Mouse (Mus musculus) layer of hippocampus, adult 2 months (tissue): Measurements from ENCODE around the gene Acbd4. TPM values are rescaled to one million over a fixed set of nuclear protein-coding genes. Genes with fewer than 3 reads are reported as not detected.
A peak's percentile ranks its signal among the peaks of the same experiment; 100 is the strongest.

Experiments used
- DNase-seq, 2 experiments: peaks; one replicate each; pipeline ENCODE4 v3.0.0; 2022; ENCODE audit warnings: low spot score in 2 of 2
- H3K27ac ChIP-seq: fragments of 200-600 bp; 2 replicates; pipeline ENCODE4 v1.8.1; 2022
- H3K4me3 ChIP-seq: fragments of 200-600 bp; 2 replicates; pipeline ENCODE4 v1.8.1; 2022; ENCODE audit warnings: mild to moderate bottlenecking
- CTCF ChIP-seq: fragments of 200-600 bp; conservative IDR thresholded peaks from 2 replicates; pipeline ENCODE4 v1.8.1; 2022; ENCODE audit warnings: antibody characterized with exemption, mild to moderate bottlenecking, moderate library complexity
- long read RNA-seq, 2 experiments: library from polyadenylated mRNA; stranded (forward); transcript quantifications; one replicate each; pipeline ENCODE4 v2.0.0; 2021; ENCODE audit warnings: borderline mapping rate in 2 of 2
- total RNA-seq, 2 experiments: library from RNA; stranded (reverse); gene quantifications; 2 replicates each; pipeline ENCODE4 v1.2.3; 2021

Acbd4 gene
- total RNA-seq: 10 to 100 TPM; 87.1 to 91.0 TPM
- long read RNA-seq, experiment 1, partial matches to known transcripts: 10 of 35 reads
- long read RNA-seq, experiment 1, other reads (novel, unspliced or antisense): 20 of 35 reads
- long read RNA-seq, experiment 2, partial matches to known transcripts: 9 of 42 reads
- long read RNA-seq, experiment 2, other reads (novel, unspliced or antisense): 28 of 42 reads

DNA sequence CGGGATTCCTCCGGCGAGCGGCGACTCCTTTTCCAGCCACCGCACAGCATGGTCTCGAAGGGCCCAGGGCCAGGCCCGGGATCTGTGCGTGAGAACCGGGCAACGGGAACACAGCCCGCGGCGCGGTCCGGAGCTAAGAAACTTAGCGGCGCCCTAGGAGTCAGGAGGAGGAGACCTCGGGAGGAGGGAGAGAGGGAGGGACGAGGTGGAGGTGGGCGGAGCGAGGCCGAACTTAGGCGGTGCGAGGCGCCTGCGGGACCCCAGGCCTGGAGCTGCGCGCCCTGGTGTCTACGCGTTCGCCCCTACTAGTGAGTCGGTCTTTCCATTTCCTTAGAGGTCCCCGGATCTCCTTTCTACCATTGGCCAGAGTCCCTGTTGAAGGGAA is at the start of gene Acbd4, which contains the start of gene Plcd3:
TSS of gene Acbd4 (plus strand) at position 202 of the 385 bp plus-strand sequence.
TSS of gene Plcd3 (minus strand) at position 178 of the 385 bp plus-strand sequence.
- DNase-seq: peak; percentile 59 to 67
- Histone ChIP-seq H3K27ac (peak within 1 kb of the TSS; percentile 91), H3K4me3 (peak within 1 kb of the TSS; percentile 85)
- no peak for TF ChIP-seq CTCF

DNA sequence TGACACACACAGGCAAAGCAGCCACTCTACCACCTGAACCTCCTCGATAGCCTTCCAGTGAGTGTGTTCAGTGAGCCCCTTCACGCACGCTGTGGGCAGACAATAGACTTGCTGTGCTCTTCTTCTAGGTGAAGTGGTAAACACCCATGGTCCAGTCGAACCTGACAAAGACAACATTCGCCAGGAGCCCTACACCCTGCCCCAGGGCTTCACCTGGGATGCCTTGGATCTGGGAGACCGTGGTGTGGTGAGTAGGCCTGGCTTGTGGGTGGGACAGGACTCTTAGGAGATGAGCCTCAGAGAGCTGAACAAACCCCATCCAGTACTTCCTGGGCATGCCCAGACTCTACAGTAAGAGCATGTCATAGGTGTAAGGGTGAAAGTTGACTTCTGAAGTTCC is 49.4 kb upstream of the Acbd4 start:
- no peak overlapping the region for H3K4me3 ChIP-seq
- H3K27ac ChIP-seq: peak overlapping the region; percentile 78
- DNase-seq: no peak
- TF ChIP-seq CTCF: no peak

DNA sequence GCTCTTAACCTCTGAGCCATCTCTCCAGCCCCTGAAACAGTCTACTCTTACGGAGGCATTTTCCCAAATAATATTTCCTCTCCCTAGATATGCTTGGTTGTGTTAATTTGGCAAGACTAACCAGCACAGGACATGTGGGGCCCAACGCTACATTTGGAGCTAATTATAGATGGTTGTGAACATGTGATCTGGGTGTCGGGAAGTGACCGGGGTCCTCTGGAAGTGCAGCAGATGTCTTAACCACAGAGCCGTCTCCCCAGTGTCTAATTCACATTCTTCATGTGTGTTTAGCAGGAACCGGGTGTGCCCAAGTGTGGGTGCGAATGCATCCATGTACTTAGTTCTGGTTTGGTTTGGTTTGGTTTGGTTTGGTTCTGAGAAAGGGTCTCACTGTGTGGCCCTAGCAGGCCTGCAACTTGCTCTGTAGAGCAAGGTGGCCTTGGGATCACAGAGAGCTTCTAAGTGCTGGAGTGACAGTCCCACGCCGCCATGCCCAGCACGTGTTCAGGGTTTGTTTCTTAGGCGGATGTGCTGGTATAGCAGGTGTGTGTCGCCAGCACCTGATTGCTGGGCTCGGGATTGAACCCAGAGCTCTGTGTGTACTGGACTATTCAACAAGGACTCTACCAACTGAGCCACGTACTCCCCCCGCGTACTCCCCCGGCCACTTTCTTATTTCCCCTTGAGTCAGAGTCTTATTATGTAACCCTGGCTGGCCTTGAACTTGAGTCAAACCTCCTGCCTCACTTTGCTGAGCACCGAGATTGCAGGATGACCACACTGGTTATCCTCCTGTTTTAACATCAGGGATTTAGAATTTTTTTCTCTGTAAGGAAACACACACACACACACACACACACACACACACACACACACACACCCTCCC is 48.0 kb upstream of the Acbd4 start:
- DNase-seq: no peak
- H3K27ac ChIP-seq: peak overlapping the region; percentile 78
- TF ChIP-seq CTCF: no peak
- no peak overlapping the region for H3K4me3 ChIP-seq

DNA sequence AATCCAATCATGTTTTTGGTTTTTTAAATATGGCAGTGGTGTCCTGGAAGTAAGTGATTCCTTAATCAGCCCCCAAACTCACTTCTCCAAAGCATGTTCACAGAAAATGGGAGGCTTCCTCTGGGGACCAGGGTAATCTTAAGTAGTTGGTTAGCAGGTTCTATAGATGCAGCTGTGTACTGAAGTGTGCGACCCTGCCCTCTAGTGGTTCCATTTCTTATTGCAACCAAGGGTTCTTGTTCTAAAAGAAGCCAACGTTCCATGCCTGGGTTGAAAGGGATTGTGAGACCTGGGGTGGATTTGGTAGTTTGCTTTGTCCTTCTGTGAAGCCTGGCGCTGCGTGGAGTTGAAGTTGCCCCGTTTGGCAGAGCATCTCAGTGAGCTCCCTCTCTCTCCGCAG is 46.7 kb upstream of the Acbd4 start:
- peak; percentile 80 to 85 for DNase-seq
- TF ChIP-seq CTCF: peak; percentile 90
- Histone ChIP-seq H3K27ac (0 out of 2 replicates have a peak overlapping the region, but pooled peaks have one; percentile 28), H3K4me3 (no peak overlapping the region)

DNA sequence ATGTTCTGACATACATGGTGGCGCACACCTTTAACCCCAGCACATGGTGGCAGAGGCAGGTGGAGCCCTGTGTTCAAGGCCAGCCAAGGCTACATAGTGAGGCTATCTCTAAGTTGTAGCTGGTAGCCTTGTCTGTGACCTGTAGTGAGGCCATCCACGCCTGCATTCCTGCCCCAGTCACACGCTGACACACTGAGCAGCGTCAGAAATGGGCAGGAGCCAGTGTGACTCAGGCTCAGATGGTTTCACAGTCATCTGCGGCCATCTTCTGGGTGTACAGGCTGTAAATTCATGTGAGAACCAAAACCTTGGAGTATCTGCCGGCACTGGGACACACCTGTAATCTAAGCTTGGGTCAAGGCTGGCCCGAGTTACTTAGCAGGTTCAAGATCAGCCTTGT is 44.8 kb upstream of the Acbd4 start:
- Histone ChIP-seq H3K4me3 (no peak overlapping the region), H3K27ac (peak overlapping the region; percentile 52; the same call in 1 of the 2 replicates)
- no peak for DNase-seq
- no peak for TF ChIP-seq CTCF

DNA sequence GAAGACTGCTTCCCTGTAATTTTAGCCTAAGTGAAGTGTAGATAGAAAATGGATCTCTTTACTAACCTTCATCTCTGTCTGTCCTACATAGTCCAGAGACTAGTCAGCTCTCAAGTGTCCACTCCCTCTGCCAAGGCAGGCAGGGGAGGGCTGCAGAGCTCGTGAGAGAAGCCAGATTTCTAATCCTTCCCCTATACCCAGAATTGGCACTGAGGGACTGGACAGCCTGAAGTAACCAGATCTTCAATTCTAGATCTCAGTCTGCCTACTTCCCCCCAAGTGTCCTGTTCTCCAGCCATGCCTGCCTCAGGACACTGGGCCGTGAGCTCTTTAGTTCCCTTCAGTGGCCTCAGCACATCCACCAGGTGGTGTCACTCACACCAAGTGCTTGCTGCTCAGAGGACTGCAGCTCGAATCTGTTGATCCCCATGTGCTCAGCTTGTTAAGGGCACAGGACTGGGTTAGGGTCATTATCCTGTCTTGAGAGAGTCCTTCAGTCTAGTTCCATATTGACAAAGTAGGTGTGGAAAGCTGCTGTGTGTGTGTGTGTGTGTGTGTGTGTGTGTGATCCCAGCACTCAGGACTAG is 42.9 kb upstream of the Acbd4 start:
- no peak overlapping the region for H3K4me3 ChIP-seq
- DNase-seq: no peak
- TF ChIP-seq CTCF: no peak; the same call in 1 of the 2 replicates

DNA sequence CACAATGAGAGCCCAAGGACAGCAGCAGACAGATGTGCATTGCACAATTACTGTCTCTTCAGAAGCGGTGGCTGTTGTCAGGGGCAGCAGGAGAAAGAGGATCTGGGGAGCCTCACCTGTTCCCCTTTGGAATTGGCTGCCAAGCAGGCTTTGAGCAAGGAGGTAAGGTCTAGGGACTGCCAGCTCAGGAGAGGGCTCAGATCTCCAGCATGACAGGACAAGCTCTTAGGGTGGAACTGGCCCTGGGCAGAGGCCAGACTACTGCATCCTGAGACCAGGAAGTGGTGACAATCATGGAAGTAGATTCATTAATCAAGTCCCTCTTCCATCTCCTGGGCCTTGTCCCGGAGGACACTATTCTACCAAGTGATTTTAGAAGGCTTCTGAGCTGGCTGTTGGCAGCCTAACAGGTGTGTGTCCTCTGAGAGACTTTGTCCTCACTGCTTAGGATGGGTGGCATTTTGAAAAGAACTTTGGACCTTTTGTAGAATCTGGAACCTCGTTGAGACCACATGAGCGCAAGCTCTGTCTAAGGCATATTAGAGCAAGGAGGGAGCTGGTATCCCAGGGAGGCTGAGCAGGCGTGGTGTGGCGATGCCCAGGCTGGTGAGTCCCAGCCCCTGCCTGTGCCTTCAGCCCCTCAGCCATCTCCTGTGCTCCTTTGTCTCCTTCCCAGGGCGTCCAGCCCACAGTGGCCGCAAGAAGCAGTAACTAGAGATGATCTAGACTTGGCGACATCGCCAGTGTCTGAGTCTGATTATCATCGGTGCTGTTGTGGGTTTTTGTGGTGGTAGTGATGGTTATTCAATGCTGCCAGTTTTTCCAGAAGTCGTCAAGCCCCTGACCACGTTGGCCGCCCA is 35.1 kb upstream of the Acbd4 start:
- no peak overlapping the region for H3K4me3 ChIP-seq
- DNase-seq: no peak
- TF ChIP-seq CTCF: no peak
- H3K27ac ChIP-seq: 0 out of 2 replicates have a peak overlapping the region, but pooled peaks have one; percentile 11

More for the DNA sequence above, 42.9 kb upstream of the Acbd4 start:
- peak overlapping the region; percentile 61; the same call in 1 of the 2 replicates for H3K27ac ChIP-seq

DNA sequence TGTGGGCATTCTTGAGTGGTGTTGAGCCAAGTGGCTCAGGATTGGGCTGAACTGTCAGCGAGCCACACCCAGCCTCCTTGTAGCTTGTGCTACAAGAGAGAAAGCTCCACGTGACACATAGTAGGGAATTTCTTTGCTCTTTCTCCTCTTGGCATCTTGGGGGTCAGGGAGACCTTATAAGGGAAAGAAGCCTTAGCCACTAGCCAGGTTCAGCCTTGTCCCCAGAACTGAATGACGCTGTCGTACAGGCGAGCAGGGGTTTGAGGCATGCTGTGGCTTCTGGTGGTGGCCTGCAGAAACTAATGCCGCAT is 34.5 kb upstream of the Acbd4 start:
- DNase-seq: peak in 1 of 2 experiments; percentile 8
- Histone ChIP-seq H3K4me3 (no peak overlapping the region), H3K27ac (no peak overlapping the region; the same call in 1 of the 2 replicates)
- no peak for TF ChIP-seq CTCF

DNA sequence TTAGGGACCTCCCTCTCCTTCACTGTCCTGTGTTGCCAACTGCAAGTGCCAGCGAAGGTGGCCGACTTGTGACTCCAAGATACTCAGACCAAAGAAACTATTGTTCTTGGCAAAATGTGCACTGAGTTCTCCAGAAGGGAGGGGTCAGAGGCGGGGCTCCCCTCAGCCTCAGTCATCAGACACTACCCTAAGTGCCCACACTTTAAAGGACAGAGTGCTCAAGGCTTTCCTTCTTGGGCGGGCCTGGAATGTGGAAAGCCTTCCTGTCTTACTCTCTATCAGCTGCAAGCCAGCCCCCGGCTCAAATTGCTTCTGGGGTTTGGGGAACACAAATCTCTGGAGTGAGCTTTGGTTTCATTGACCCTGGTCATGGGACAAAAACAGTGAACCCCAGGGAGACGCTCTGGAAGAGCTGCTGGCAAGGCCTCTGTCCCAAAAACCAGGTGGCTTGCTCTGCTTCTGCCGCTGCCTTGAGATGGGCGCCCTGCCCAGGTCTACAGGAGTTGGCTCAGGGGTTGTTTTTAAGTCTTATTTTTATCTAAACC is 34.0 kb upstream of the Acbd4 start:
- H3K4me3 ChIP-seq: no peak overlapping the region
- TF ChIP-seq CTCF: no peak
- H3K27ac ChIP-seq: peak overlapping the region; percentile 43; the same call in 1 of the 2 replicates
- DNase-seq: peak in 1 of 2 experiments; percentile 9

DNA sequence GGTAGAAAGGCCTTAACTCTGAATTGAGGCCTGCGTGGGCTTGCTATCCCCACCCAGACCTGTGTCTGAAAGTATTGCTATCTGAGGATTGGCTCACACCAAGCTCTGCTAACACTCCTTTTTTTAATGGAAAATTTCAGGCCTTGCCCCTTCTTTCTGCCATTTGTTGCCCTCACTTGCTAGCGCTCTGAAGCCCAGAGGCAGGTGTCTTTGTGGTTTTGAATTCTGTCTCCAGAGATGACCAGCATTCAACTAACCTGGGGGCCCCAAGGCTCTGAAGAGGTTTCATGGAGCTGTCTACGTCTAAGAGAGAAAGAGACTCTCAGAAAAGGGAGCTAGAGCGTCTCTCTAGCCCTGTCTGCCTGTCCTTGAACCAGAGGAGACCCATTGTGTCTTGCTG is 33.2 kb upstream of the Acbd4 start:
- TF ChIP-seq CTCF: no peak
- no peak overlapping the region for H3K4me3 ChIP-seq

DNA sequence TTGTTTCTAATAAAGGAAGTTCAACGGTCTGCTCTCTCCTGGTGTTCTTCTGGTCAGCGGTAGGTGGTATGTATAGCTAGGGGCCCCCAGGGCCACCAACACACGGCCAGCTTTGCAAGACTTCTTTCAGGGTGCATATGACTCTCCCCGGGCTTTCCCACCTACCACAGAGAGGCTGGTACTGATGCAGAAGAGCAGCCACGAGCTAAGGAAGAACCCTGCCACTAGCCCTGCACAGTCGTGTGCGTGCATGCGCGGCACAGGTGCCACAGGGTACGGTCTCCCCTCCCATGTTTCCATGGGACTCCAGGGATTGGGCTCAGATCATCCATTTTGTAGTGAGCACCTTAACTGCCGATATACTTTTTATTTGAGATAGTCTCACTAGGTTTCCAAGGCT is 32.6 kb upstream of the Acbd4 start:
- H3K4me3 ChIP-seq: no peak overlapping the region
- H3K27ac ChIP-seq: no peak overlapping the region
- DNase-seq: peak in 1 of 2 experiments; percentile 6
- TF ChIP-seq CTCF: no peak

More for the DNA sequence above, 33.2 kb upstream of the Acbd4 start:
- peak in 1 of 2 experiments; percentile 9 for DNase-seq
- peak overlapping the region; percentile 43; the same call in 1 of the 2 replicates for H3K27ac ChIP-seq

DNA sequence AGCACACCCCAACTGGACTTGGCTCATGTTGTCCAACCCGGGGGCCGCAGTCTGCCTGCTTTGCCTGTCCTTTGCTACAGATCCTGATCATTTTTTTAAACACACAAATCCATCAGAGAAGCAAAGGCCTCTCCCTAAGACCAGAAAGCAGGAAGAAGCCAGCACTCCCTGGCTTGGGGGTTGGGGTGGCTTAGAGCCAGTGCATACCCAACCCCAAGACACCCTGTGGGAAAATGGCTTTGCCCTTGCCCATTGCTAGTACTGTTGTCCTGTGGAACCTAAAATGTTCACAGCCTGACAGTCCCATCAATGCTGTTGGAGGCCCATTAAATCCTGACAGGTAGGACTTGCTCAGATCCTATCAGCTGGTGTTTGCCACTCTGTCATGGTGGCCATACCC is 31.8 kb upstream of the Acbd4 start:
- Histone ChIP-seq H3K4me3 (no peak overlapping the region), H3K27ac (no peak overlapping the region)
- TF ChIP-seq CTCF: no peak
- peak in 1 of 2 experiments; percentile 8 for DNase-seq
